In genomic region chrX:20703741-20704290, GRCm38 (mm10) we compare ENCODE assay signal across 8 mouse cellular contexts. TPM values are rescaled to one million over a fixed set of nuclear protein-coding genes. Genes with fewer than 3 reads are reported as not detected.
DNase-seq lines count a peak whose midpoint lies in the region; ATAC-seq and TF ChIP-seq lines count a peak whose summit lies in the region.

Usp11 (plus strand) TSS chrX:20703906.

- H3K4me1 ChIP-seq in liver, embryonic 15.5 days (replicated peaks), result peaks cover 11% of the 10 kb centered on the region
- H3K4me1 ChIP-seq in olfactory bulb, adult 2 months (ENCODE audit: control insufficient read depth, insufficient read depth, low read length), result no peaks in the 10 kb centered on the region

- H3K4me3 ChIP-seq in liver, embryonic 15.5 days (replicated peaks), result peak within 1 kb of the TSS; percentile 66
- H3K4me3 ChIP-seq in olfactory bulb, adult 2 months (ENCODE audit: insufficient read depth, low read depth, low read length), result peak within 1 kb of the TSS; percentile 83

- H3K36me3 ChIP-seq in liver, embryonic 15.5 days (replicated peaks), result peaks cover 8% of the 10 kb centered on the region

- peak within 1 kb of the TSS; percentile 77 for H3K4me2 ChIP-seq in liver, embryonic 15.5 days

- H3K9ac ChIP-seq in liver, embryonic 15.5 days, result peak within 1 kb of the TSS; percentile 59

- no peak for TF ChIP-seq POLR2A in olfactory bulb, adult 2 months (IDR thresholded peaks at IDR 0.05; ENCODE audit: insufficient read depth, low read depth, low read length)

- peak within 1 kb of the TSS; percentile 85 for H3K27ac ChIP-seq in liver, embryonic 15.5 days (replicated peaks)
- H3K27ac ChIP-seq in olfactory bulb, adult 2 months (ENCODE audit: insufficient read depth, low read depth, low read length), result peak within 1 kb of the TSS; percentile 88

- H3K27me3 ChIP-seq in liver, embryonic 15.5 days, result no peaks in the 10 kb centered on the region

- DNase-seq in urinary bladder, postnatal 25 days (ENCODE audit: low spot score), result peak; percentile 6
- DNase-seq in urinary bladder, postnatal 14 days (ENCODE audit: low spot score), result no peak
- DNase-seq in embryo, embryonic 10 days (ENCODE audit: low spot score), result peak; percentile 74
- DNase-seq in layer of hippocampus, adult 11-12 months (ENCODE audit: low spot score), result peak; percentile 48
- DNase-seq in MN1 (ENCODE audit: low spot score), result no peak

- H3K9me3 ChIP-seq in liver, embryonic 15.5 days (replicated peaks), result no peaks in the 10 kb centered on the region

- TF ChIP-seq CTCF in olfactory bulb, adult 2 months (IDR thresholded peaks at IDR 0.05; ENCODE audit: insufficient read depth, low read depth, low read length), result no peak

- WGBS in liver, embryonic 15.5 days (ENCODE audit: insufficient replicate concordance), result 15% methylated on average over 32 of the region's 32 CpGs
- 21% methylated on average over 32 of the region's 32 CpGs for WGBS in olfactory bulb, adult 2 months

- peak; percentile 30 for ATAC-seq in granulocyte monocyte progenitor cell, adult 5-6 weeks (replicated peaks; ENCODE audit: poor library complexity, severe bottlenecking)
- ATAC-seq in liver, embryonic 15.5 days (ENCODE audit: insufficient read depth), result peak; percentile 35

RNA-seq across cellular contexts. Expression of gene Usp11, which starts in this region (rescaled TPM):
- total RNA-seq in granulocyte monocyte progenitor cell, adult 5-6 weeks (2014; fragmentation: Nextera tagmentation), result 32.9 and 42.7 TPM in 2 replicates
- total RNA-seq in granulocyte monocyte progenitor cell, adult 5-6 weeks (2017), result 36.3 and 41.6 TPM in 2 replicates
- polyA plus RNA-seq in liver, embryonic 15.5 days (2015; fragmentation: Nextera tagmentation; extraction: Ambion mirVana), result 6.0 and 6.1 TPM in 2 replicates
- polyA plus RNA-seq in olfactory bulb, adult 2 months (2012; ENCODE audit: insufficient read depth, insufficient read length, low replicate concordance, missing spikeins), result not detected in 2 replicates

Comparison
In these comparisons a context has a peak if more than half of its experiments do, and no peak if none do; other contexts are left out.
1. DNase-seq: peak in urinary bladder, postnatal 25 days (single experiment), embryo, embryonic 10 days (single experiment) and layer of hippocampus, adult 11-12 months (single experiment); none in urinary bladder, postnatal 14 days (single experiment) and MN1 (single experiment).